Mouse (Mus musculus): ENCODE data around the gene Cdkl1.
A peak's percentile ranks its signal among the peaks of the same experiment; 100 is the strongest.

Gene Cdkl1

GRCm38 (mm10) chr12:69751864-69752341 is 39.2 kb downstream of the Cdkl1 start:
- DNase-seq (ENCODE audit: extremely low spot score) = peak; percentile 49

- no peak for DNase-seq (ENCODE audit: extremely low spot score)
These were observed 46.9 kb downstream of the Cdkl1 start for GRCm38 (mm10) chr12:69744138-69744537.

GRCm38 (mm10) chr12:69741965-69742364 is 49.1 kb downstream of the Cdkl1 start:
- DNase-seq (ENCODE audit: extremely low spot score) = no peak

GRCm38 (mm10) chr12:69733923-69734322 is 57.1 kb downstream of the Cdkl1 start:
- DNase-seq (ENCODE audit: extremely low spot score) = no peak

- no peak for DNase-seq (ENCODE audit: extremely low spot score)
These were observed 57.5 kb downstream of the Cdkl1 start for GRCm38 (mm10) chr12:69733518-69733917.

GRCm38 (mm10) chr12:69732221-69732620 is 58.8 kb downstream of the Cdkl1 start:
- DNase-seq (ENCODE audit: extremely low spot score) = no peak

- no peak for DNase-seq (ENCODE audit: extremely low spot score)
These were observed 60.8 kb downstream of the Cdkl1 start for GRCm38 (mm10) chr12:69730306-69730705.

- no peak for DNase-seq (ENCODE audit: extremely low spot score)
These were observed 61.8 kb downstream of the Cdkl1 start for GRCm38 (mm10) chr12:69729246-69729645.

GRCm38 (mm10) chr12:69724711-69725460 is 66.2 kb downstream of the Cdkl1 start, which contains the start of the genes L2hgdh and Atp5s:
L2hgdh (minus strand) TSS chr12:69724873.
Atp5s (plus strand) TSS chr12:69724950.
- DNase-seq (ENCODE audit: extremely low spot score) = peak; percentile 98

GRCm38 (mm10) chr12:69724018-69724710 is 66.9 kb downstream of the Cdkl1 start:
- DNase-seq (ENCODE audit: extremely low spot score) = no peak

GRCm38 (mm10) chr12:69723376-69723775 is 67.7 kb downstream of the Cdkl1 start:
- no peak for DNase-seq (ENCODE audit: extremely low spot score)

- DNase-seq (ENCODE audit: extremely low spot score) = no peak
These were observed 68.2 kb downstream of the Cdkl1 start for GRCm38 (mm10) chr12:69722857-69723256.

- DNase-seq (ENCODE audit: extremely low spot score) = no peak
These were observed 77.4 kb downstream of the Cdkl1 start for GRCm38 (mm10) chr12:69713628-69714027.

- DNase-seq (ENCODE audit: extremely low spot score) = no peak
These were observed 86.1 kb downstream of the Cdkl1 start for GRCm38 (mm10) chr12:69704799-69705458.

- DNase-seq (ENCODE audit: extremely low spot score) = no peak
These were observed 92.7 kb downstream of the Cdkl1 start for GRCm38 (mm10) chr12:69698352-69698751.
